Mouse (Mus musculus) left cerebral cortex, adult 8-10 months (tissue): ENCODE results near the gene Hoxc12. TPM values are rescaled to one million over a fixed set of nuclear protein-coding genes. Genes with fewer than 3 reads are reported as not detected.

ENCODE experiments used
- DNase-seq, 2 experiments: peaks; one replicate each; pipeline ENCODE4 v3.0.0; 2022; ENCODE audit warnings: low spot score in 2 of 2
- total RNA-seq, 4 experiments: library from RNA; stranded (reverse); gene quantifications; 2 replicates each; pipeline ENCODE4 v1.2.4; 2022

Hoxc12 gene
- total RNA-seq, 4 experiments from 2014 or later: not detected

DNA sequence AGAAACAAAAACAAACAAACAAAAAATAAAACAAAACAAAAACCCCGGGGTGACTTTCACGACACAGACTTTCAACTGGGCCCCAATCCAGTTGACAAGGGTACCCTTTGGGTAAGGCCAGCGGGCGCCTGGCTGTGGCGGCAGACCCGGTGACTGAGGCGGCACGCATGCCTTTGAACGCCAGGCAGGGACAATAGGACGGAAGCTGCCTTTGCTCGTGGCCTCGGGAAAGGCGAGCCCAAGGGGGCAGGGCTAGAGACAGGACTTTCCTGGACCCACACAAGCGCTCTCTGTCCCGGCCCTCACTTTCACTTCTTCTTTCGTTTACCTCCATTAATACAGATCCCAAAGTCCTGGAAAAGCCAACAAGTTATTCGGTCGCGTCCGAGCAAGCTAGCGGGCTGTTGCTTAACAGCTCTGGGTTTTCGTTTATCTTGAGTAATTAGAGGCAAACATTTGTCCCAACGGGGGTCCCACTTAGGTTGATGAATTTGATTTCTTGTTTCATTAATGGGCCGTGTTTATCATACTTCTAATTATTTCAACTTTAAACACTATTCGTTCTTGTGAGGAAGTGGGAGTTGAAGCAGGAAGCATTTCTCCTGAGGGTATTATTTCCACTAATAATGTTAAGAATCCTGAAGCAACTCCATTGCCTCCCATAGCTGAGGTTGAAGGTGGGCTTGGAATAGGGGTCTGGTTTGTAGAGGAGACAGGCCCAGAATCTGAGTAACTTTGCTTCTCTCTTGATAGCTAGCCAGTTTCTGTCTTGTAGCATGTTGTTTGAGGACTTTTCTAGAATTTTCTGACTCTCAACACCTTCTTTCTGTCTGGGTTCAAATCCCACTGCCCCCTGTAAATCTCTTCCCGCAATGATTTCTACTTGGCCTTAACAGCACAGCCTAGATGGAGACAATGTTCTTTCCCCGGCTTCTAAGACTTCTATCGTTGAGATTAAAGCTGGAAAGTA, 27.4 kb downstream of the Hoxc12 start:
- no peak for DNase-seq

GRCm38 (mm10) chr15:102965003-102965891, 28.7 kb downstream of the Hoxc12 start:
- DNase-seq: no peak

- no peak for DNase-seq
Observed at GRCm38 (mm10) chr15:102965892-102966775, 29.6 kb downstream of the Hoxc12 start.

- DNase-seq: no peak
Observed at GRCm38 (mm10) chr15:102966776-102967311, 30.3 kb downstream of the Hoxc12 start, which contains the start of gene Hoxc10. Hoxc10 (plus strand) TSS chr15:102966796.

GRCm38 (mm10) chr15:102967312-102967510, 30.7 kb downstream of the Hoxc12 start, which contains the start of gene Hoxc5:
Hoxc5 (plus strand) TSS chr15:102967443.
- no peak for DNase-seq

GRCm38 (mm10) chr15:102967511-102968397, 31.2 kb downstream of the Hoxc12 start:
- no peak for DNase-seq

GRCm38 (mm10) chr15:102969296-102969695, 32.7 kb downstream of the Hoxc12 start:
- no peak for DNase-seq

- no peak for DNase-seq
Observed at GRCm38 (mm10) chr15:102970740-102971139, 34.2 kb downstream of the Hoxc12 start.

DNA sequence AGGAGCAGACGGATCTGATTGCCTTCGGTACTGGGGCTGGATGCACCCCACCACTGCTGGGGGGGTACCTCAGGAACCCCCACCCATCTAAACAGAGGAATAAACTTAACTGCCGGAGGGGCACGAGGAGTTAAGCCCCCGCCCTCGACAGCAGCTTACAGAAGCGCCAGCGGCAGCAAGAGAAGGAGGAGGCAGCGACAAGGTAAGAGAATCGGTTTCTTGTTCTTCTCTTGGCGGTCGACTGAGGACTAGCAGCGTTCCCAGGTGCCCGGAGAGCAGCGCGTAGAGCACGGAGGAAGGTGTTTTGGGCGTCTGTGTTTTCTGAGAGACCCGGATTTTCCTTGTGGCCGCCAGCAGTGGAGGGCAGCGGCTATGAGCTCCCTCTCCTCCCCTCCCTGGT, 35.7 kb downstream of the Hoxc12 start:
- DNase-seq: no peak

GRCm38 (mm10) chr15:102972753-102973152, 36.2 kb downstream of the Hoxc12 start:
- DNase-seq: no peak

DNA sequence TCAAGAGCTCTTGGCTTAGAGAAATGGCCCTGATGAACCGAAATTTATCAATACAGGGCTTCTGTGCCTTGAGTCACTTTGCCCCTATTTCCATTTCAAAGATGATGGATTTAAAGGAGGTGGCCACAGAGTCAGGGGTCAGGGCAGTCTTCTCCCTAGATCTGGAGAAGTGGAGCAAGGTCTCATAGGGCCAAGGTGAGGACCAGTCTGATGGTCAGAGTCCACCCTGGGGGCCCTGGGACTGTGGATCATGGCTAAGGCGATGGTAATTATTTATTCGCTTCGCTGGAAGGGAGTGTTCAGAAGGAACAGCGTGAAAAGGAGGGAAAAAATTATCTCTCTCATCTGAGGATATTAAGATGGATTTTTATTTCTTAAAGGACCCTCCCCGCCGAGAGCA, 38.5 kb downstream of the Hoxc12 start:
- DNase-seq: no peak

DNA sequence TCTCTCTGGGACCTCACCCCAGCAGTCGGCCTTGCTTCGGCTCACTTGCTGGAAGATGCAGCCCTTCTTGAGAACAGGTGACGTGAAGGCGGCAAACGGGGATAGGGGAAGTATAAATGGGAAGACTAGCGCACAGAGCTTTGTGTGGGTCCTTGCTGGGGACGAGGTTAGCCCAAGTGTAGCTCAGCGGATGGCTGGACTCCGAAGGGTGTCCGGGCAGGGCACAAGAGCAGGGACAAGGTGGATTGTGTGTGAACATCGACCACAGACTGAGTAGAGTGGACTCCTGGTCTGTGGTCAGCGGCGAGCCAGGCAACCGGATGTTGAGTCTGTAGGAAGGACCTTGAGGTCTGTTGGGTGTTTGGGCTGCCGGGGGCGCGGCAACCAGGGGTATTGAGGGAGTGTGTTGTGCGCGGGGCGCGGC, 39.1 kb downstream of the Hoxc12 start:
- no peak for DNase-seq

DNA sequence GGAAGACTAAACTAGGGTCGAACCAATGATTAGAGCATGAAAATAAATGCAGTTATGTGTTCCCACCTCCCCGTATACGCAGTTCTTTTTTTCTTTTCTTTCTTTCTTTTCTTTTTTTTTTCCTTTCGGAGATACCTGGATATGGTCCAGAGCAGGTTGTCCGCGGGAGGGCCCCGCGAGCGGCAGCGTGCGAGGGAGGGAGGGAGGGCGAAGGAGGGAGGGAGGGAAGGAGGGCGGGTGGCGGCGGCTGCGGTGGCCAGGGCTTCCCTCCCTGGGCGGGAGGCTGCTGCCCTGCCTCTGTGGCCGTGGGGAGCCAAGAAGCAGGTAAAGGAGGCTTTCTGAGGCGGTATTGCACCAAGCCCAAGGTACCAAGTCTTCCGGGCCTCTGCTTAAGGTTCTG, 39.6 kb downstream of the Hoxc12 start, which contains the start of gene Hoxc9:
TSS of gene Hoxc9 (plus strand) at position 269 of the 400 bp plus-strand sequence.
- no peak for DNase-seq

DNA sequence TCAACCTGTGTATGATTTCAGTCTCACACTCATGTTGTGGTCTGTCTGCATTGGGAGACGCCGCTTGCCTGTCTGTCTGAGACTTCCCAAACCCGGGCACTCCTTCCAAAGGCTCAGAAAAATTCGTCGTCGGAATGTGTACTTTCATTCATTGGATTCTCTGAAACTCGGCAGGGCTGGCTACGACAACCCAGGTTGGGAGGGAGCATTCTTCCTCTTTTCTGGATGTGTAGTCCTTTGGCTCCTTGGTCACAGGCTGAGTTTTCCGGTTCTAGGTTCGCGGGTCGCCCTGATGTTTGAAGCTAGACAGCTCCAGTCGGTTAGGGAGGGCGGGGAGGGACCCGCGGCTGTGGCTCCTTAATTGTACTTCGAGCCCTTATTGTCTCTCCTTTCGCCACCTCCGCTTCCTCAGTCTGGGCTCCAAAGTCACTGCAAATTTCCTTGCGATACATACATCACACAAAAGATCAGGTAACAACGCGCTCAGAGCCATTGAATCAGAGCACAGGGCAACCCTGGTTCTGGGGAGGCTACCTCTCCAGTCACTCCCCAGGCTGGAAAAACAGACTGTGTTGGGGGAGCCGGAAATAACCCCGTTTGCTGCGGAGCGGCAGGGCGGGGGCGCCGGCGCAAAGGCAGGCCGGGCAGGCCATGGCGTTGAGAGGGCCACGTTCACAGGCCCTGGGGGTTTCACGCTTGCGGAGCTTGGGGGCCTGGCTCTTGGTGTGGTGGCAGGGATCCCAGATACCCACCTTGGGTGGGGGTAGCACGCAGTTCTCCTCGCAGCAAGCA, 40.3 kb downstream of the Hoxc12 start:
- no peak for DNase-seq

DNA sequence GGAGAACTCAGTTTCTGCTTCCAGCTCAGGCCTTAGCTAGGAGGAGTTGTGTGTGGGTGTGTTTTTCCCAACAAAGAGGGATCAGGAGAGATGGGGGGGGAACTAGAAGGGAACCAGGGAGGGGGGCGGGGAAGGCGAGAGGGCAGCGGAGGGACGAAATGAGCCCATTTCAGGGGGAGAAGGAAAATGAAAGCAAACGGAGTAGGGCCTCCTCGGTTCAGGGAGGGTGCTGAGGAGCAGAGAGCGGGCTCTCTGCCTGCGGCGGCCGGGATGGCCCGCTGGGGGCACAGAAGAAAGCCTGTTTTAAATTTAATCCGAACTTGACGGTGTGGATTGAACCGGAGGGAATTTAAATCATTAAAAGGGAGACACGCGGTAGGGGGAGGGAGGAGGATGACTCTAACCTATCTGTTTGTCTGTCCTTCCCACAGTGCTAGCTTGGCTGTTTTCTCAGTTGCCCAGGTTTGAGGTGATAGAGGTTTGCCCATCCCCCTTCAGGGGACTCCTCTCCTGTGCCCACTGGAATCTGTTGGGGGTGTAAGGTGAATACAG, 40.9 kb downstream of the Hoxc12 start:
- no peak for DNase-seq

DNA sequence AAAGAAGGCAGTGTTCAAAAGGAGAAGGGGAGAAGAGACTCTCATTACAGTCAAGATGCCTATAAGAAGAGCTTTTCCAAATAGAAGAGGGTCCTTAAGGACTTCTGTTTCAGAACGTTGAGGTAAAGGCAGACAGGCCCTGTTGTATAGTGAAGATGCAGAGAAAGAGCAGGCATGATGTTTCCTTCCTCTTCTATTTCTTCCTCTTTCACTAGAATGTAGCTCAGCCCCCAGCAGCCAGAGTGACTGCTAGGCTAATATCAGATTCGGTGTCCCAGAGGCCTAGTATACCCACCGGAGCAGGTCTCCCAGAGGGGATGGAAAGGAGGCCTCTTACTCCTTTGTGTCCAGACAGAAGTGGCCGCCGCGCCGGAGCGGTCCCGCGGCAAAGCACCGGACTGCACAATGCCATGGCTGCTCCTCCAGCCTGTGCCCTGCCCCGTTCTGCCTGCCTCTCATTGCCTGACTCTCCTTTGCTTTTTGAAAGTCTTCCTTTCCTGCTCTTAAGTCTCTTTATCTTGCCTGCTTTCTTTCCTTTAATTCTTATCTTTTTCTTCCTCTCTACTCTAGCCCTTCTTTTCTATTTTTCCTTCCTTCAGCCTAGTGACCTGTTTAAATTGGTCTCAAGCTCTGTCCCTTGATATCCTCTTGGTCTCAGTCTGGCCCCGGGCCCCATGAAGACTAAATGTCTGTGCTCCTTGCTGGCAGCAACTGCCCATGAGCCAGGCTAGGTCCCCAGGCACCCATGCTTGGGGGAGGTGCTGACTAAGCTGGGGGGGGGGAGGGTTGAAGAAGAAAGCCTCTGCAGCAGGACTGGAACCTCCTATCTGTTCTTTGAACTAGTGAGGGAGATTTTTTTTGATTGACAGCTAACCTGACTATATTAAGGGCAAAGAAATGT, 42.3 kb downstream of the Hoxc12 start:
- no peak for DNase-seq

GRCm38 (mm10) chr15:102979936-102980335, 43.4 kb downstream of the Hoxc12 start:
- DNase-seq: no peak

- DNase-seq: no peak
Observed at GRCm38 (mm10) chr15:102980352-102980751, 43.8 kb downstream of the Hoxc12 start.
